Mouse (Mus musculus) embryonic facial prominence, embryonic 12.5 days (tissue): Measurements from ENCODE around the gene Olfr601. TPM values are rescaled to one million over a fixed set of nuclear protein-coding genes. Genes with fewer than 3 reads are reported as not detected.
"Not testable (repeated sequence)": the region's sequence is repeated elsewhere in the genome, so short reads cannot be mapped to it uniquely, and the experiment has no call there.

Experiments
- ATAC-seq: fragments of 200-750 bp; cut with Nextera tagmentation; 2 replicates; pipeline ENCODE4 v1.8.0; 2017; ENCODE audit not compliant: insufficient number of reproducible peaks, insufficient read depth, low FRiP score, low TSS enrichment
- H3K27ac ChIP-seq: fragments of 300-500 bp; sonication (generic); 2 replicates; pipeline ENCODE4 v1.5.1; 2016; ENCODE audit warnings: mild to moderate bottlenecking
- H3K27me3 ChIP-seq: fragments of 300-500 bp; sonication (generic); 2 replicates; pipeline ENCODE4 v1.6.1; 2016; ENCODE audit warnings: mild to moderate bottlenecking, moderate library complexity
- H3K36me3 ChIP-seq: fragments of 300-500 bp; sonication (generic); 2 replicates; pipeline ENCODE4 v1.6.1; 2016; ENCODE audit warnings: mild to moderate bottlenecking
- H3K4me1 ChIP-seq: fragments of 300-500 bp; sonication (generic); 2 replicates; pipeline ENCODE4 v1.6.1; 2016
- H3K4me2 ChIP-seq: fragments of 300-500 bp; sonication (generic); replicated peaks from 2 replicates; pipeline ENCODE4 v1.6.1; 2016; ENCODE audit warnings: mild to moderate bottlenecking, moderate library complexity
- H3K4me3 ChIP-seq: fragments of 300-500 bp; sonication (generic); 2 replicates; pipeline ENCODE4 v1.5.1; 2016; ENCODE audit warnings: mild to moderate bottlenecking
- H3K9ac ChIP-seq: fragments of 300-500 bp; sonication (generic); 2 replicates; pipeline ENCODE4 v1.6.1; 2016; ENCODE audit warnings: mild to moderate bottlenecking, moderate library complexity
- H3K9me3 ChIP-seq: fragments of 300-500 bp; sonication (generic); 2 replicates; pipeline ENCODE4 v1.6.1; 2016; ENCODE audit warnings: mild to moderate bottlenecking, moderate library complexity
- WGBS: fragments of 180-500 bp; shearing (Covaris S2); methylation state at CpG from one replicate; pipeline ENCODE4 v1.1.7; 2016; 5-methylcytosine and 5-hydroxymethylcytosine counted together
- polyA plus RNA-seq: library from polyadenylated mRNA; unstranded; fragments of >200 nt; fragmentation: Nextera tagmentation; extraction: Ambion mirVana; gene quantifications from 2 replicates; pipeline ENCODE4 v1.2.1, GENCODE M21; 2016

The Olfr601 gene
- not detected in 2 replicates for polyA plus RNA-seq

- Histone ChIP-seq H3K4me1 (no peaks in the 10 kb centered on the region), H3K27ac (no peak within 1 kb of the TSS), H3K4me3 (no peak within 1 kb of the TSS), H3K36me3 (no peaks in the 10 kb centered on the region), H3K4me2 (no peak within 1 kb of the TSS), H3K9ac (no peak within 1 kb of the TSS), H3K27me3 (no peaks in the 10 kb centered on the region), H3K9me3 (no peaks in the 10 kb centered on the region)
- ATAC-seq, result no peak
- 77% methylated on average over 1 of the region's 1 CpGs for WGBS
Observed at GRCm38 (mm10) chr7:103362555-103362954, at the start of gene Olfr601. TSS of gene Olfr601 (minus strand) at chr7:103362655.

- not testable (repeated sequence) for H3K9ac ChIP-seq, H3K27me3 ChIP-seq, H3K4me2 ChIP-seq, H3K27ac ChIP-seq, ATAC-seq, H3K4me1 ChIP-seq, H3K9me3 ChIP-seq, H3K4me3 ChIP-seq, H3K36me3 ChIP-seq
- WGBS, result 80% methylated on average over 3 of the region's 3 CpGs
Observed at GRCm38 (mm10) chr7:103406521-103407055, 44.1 kb upstream of the Olfr601 start.

GRCm38 (mm10) chr7:103398981-103399380, 36.5 kb upstream of the Olfr601 start:
- 9% methylated on average over 1 of the region's 1 CpGs for WGBS
- H3K27me3 ChIP-seq, result no peaks in the 10 kb centered on the region
- H3K4me3 ChIP-seq, result no peak overlapping the region
- H3K9me3 ChIP-seq, result no peaks in the 10 kb centered on the region
- H3K4me1 ChIP-seq, result no peaks in the 10 kb centered on the region
- H3K27ac ChIP-seq, result no peak overlapping the region
- H3K4me2 ChIP-seq, result no peak overlapping the region
- H3K9ac ChIP-seq, result no peak overlapping the region
- no peak for ATAC-seq
- no peaks in the 10 kb centered on the region for H3K36me3 ChIP-seq

GRCm38 (mm10) chr7:103397758-103398157, 35.3 kb upstream of the Olfr601 start:
- Histone ChIP-seq H3K36me3 (no peaks in the 10 kb centered on the region), H3K4me2 (no peak overlapping the region), H3K4me3 (no peak overlapping the region), H3K27me3 (no peaks in the 10 kb centered on the region), H3K9me3 (no peaks in the 10 kb centered on the region), H3K27ac (no peak overlapping the region), H3K9ac (no peak overlapping the region), H3K4me1 (no peaks in the 10 kb centered on the region)
- ATAC-seq, result no peak

GRCm38 (mm10) chr7:103386077-103386476, 23.6 kb upstream of the Olfr601 start, which contains the start of gene Olfr603:
TSS of gene Olfr603 (minus strand) at chr7:103386177.
- Histone ChIP-seq H3K4me2 (no peak within 1 kb of the TSS), H3K36me3 (no peaks in the 10 kb centered on the region), H3K27ac (no peak within 1 kb of the TSS), H3K4me1 (no peaks in the 10 kb centered on the region), H3K27me3 (no peaks in the 10 kb centered on the region), H3K4me3 (no peak within 1 kb of the TSS), H3K9ac (no peak within 1 kb of the TSS), H3K9me3 (no peaks in the 10 kb centered on the region)
- ATAC-seq, result no peak

GRCm38 (mm10) chr7:103349569-103349968, 12.9 kb downstream of the Olfr601 start, which contains the start of gene Olfr600:
TSS of gene Olfr600 (minus strand) at chr7:103349669.
- no peak within 1 kb of the TSS for H3K9ac ChIP-seq
- H3K9me3 ChIP-seq, result no peaks in the 10 kb centered on the region
- ATAC-seq, result no peak
- H3K27ac ChIP-seq, result no peak within 1 kb of the TSS
- no peak within 1 kb of the TSS for H3K4me3 ChIP-seq
- no peaks in the 10 kb centered on the region for H3K27me3 ChIP-seq
- no peak within 1 kb of the TSS for H3K4me2 ChIP-seq
- no peaks in the 10 kb centered on the region for H3K4me1 ChIP-seq
- no peaks in the 10 kb centered on the region for H3K36me3 ChIP-seq

GRCm38 (mm10) chr7:103335617-103336016, 26.8 kb downstream of the Olfr601 start, which contains the start of gene Olfr599:
TSS of gene Olfr599 (plus strand) at chr7:103335917.
- Histone ChIP-seq H3K27ac (no peak within 1 kb of the TSS), H3K4me3 (no peak within 1 kb of the TSS), H3K9me3 (no peaks in the 10 kb centered on the region), H3K4me1 (no peaks in the 10 kb centered on the region), H3K9ac (no peak within 1 kb of the TSS), H3K4me2 (no peak within 1 kb of the TSS), H3K27me3 (no peaks in the 10 kb centered on the region), H3K36me3 (no peaks in the 10 kb centered on the region)
- no peak for ATAC-seq
- WGBS, result 83% methylated on average over 1 of the region's 1 CpGs

- no peaks in the 10 kb centered on the region for H3K9me3 ChIP-seq
- no peaks in the 10 kb centered on the region for H3K36me3 ChIP-seq
- no peaks in the 10 kb centered on the region for H3K27me3 ChIP-seq
- H3K9ac ChIP-seq, result no peak within 1 kb of the TSS
- no peak within 1 kb of the TSS for H3K4me3 ChIP-seq
- no peaks in the 10 kb centered on the region for H3K4me1 ChIP-seq
- H3K27ac ChIP-seq, result no peak within 1 kb of the TSS
- no peak for ATAC-seq
- no peak within 1 kb of the TSS for H3K4me2 ChIP-seq
Observed at GRCm38 (mm10) chr7:103323268-103323667, 39.2 kb downstream of the Olfr601 start, which contains the start of gene Olfr598. TSS of gene Olfr598 (plus strand) at chr7:103323568.

GRCm38 (mm10) chr7:103316015-103316414, 46.4 kb downstream of the Olfr601 start, which contains the start of gene Olfr597:
TSS of gene Olfr597 (plus strand) at chr7:103316315.
- not testable (repeated sequence) for H3K27ac ChIP-seq, H3K4me3 ChIP-seq, H3K9ac ChIP-seq, H3K27me3 ChIP-seq, H3K36me3 ChIP-seq, H3K4me1 ChIP-seq, H3K9me3 ChIP-seq, H3K4me2 ChIP-seq, ATAC-seq
- 89% methylated on average over 2 of the region's 2 CpGs for WGBS

Other genes with a start within 250 kb of the Olfr601 start
- not detected in 2 replicates for gene Olfr586, start 237.0 kb downstream of the Olfr601 start, polyA plus RNA-seq
- gene Olfr588-ps1, start 221.8 kb downstream of the Olfr601 start, polyA plus RNA-seq, result not detected in 2 replicates
- not detected in 2 replicates for gene Olfr589, start 206.3 kb downstream of the Olfr601 start, polyA plus RNA-seq
- not detected in 2 replicates for gene Olfr591, start 184.3 kb downstream of the Olfr601 start, polyA plus RNA-seq
- not detected in 2 replicates for gene Olfr592, start 177.9 kb downstream of the Olfr601 start, polyA plus RNA-seq
- not detected in 2 replicates for gene Olfr593, start 150.8 kb downstream of the Olfr601 start, polyA plus RNA-seq
- gene Olfr594, start 145.7 kb downstream of the Olfr601 start, polyA plus RNA-seq, result not detected in 2 replicates
- not detected in 2 replicates for gene Usp17ld, start 110.2 kb downstream of the Olfr601 start, polyA plus RNA-seq
- not detected in 2 replicates for gene Olfr596, start 57.0 kb downstream of the Olfr601 start, polyA plus RNA-seq
- gene Olfr597, start 46.3 kb downstream of the Olfr601 start, polyA plus RNA-seq, result not detected in 2 replicates
- gene Olfr598, start 39.1 kb downstream of the Olfr601 start, polyA plus RNA-seq, result not detected in 2 replicates
- not detected in 2 replicates for gene Olfr599, start 26.7 kb downstream of the Olfr601 start, polyA plus RNA-seq
- not detected in 2 replicates for gene Olfr600, start 13.0 kb downstream of the Olfr601 start, polyA plus RNA-seq
- gene Olfr603, start 23.5 kb upstream of the Olfr601 start, polyA plus RNA-seq, result not detected in 2 replicates
- gene Usp17lc, start 52.4 kb upstream of the Olfr601 start, polyA plus RNA-seq, result not detected in 2 replicates
- gene Olfr605, start 82.8 kb upstream of the Olfr601 start, polyA plus RNA-seq, result not detected in 2 replicates
- not detected in 2 replicates for gene Olfr606, start 86.4 kb upstream of the Olfr601 start, polyA plus RNA-seq
- not detected in 2 replicates for gene Olfr607, start 101.5 kb upstream of the Olfr601 start, polyA plus RNA-seq
- not detected in 2 replicates for gene Olfr608, start 107.2 kb upstream of the Olfr601 start, polyA plus RNA-seq
- not detected in 2 replicates for gene Olfr609, start 135.4 kb upstream of the Olfr601 start, polyA plus RNA-seq
- gene Olfr610, start 149.5 kb upstream of the Olfr601 start, polyA plus RNA-seq, result not detected in 2 replicates
- gene Olfr611, start 158.2 kb upstream of the Olfr601 start, polyA plus RNA-seq, result not detected in 2 replicates
- not detected in 2 replicates for gene Olfr612, start 180.1 kb upstream of the Olfr601 start, polyA plus RNA-seq
- gene Olfr613, start 185.4 kb upstream of the Olfr601 start, polyA plus RNA-seq, result not detected in 2 replicates
- gene Olfr615, start 193.4 kb upstream of the Olfr601 start, polyA plus RNA-seq, result not detected in 2 replicates
- not detected in 2 replicates for gene Olfr616, start 206.5 kb upstream of the Olfr601 start, polyA plus RNA-seq
- 0.15 TPM in 1 of 2 replicates, not detected in the other for gene Olfr617, start 210.4 kb upstream of the Olfr601 start, polyA plus RNA-seq
- not detected in 2 replicates for gene Olfr618, start 227.4 kb upstream of the Olfr601 start, polyA plus RNA-seq
- not detected in 2 replicates for gene Olfr619, start 237.9 kb upstream of the Olfr601 start, polyA plus RNA-seq
- not detected in 2 replicates for gene Olfr620, start 249.9 kb upstream of the Olfr601 start, polyA plus RNA-seq